Mouse (Mus musculus) stomach, postnatal 0 days (tissue): ENCODE data around the gene Fads3.

Experiments
- CTCF ChIP-seq: IDR thresholded peaks from 2 replicates; pipeline ENCODE4 v1.5.1; 2016; ENCODE audit warnings: antibody characterized with exemption, low read depth, mild to moderate bottlenecking, moderate library complexity
- EP300 ChIP-seq: optimal IDR thresholded peaks from 2 replicates; pipeline ENCODE3; 2016; ENCODE audit warnings: antibody characterized with exemption

GRCm38 (mm10) chr19:10058352-10058825 is 17.0 kb downstream of the Fads3 start:
- TF ChIP-seq CTCF = no peak
- no peak for TF ChIP-seq EP300
